Mouse (Mus musculus) gastrocnemius, postnatal 14 days (tissue): ENCODE data around the gene Gm20481. TPM values are rescaled to one million over a fixed set of nuclear protein-coding genes. Genes with fewer than 3 reads are reported as not detected.
"Not testable (repeated sequence)": the region's sequence is repeated elsewhere in the genome, so short reads cannot be mapped to it uniquely, and the experiment has no call there.

Experiments
- DNase-seq: peaks from one replicate; pipeline ENCODE4 v3.0.0; 2021; ENCODE audit warnings: mixed read lengths
- intact Hi-C: fragments of 180-260 bp; cut with DNase I; formaldehyde crosslinking; loops from one replicate; pipeline ENCODE4 v1.15.1; 2025; ENCODE audit warnings: low total_unique reads
- total RNA-seq, 2 experiments: library from RNA; stranded (reverse); gene quantifications; 2 replicates each; pipeline ENCODE4 v1.2.3; 2021

The Gm20481 gene
- total RNA-seq, 2 experiments from 2014 or later = not detected

GRCm38 (mm10) chr17:34970850-34971249 is 1.1 kb downstream of the Gm20481 start:
- intact Hi-C loops, DNase-seq: not testable (repeated sequence)

GRCm38 (mm10) chr17:34971694-34972068 is 2.0 kb downstream of the Gm20481 start:
- DNase-seq, intact Hi-C loops: not testable (repeated sequence)

- peak; percentile 82 for DNase-seq
- intact Hi-C loops = not testable (repeated sequence)
Measured at GRCm38 (mm10) chr17:34972069-34972749, 2.5 kb downstream of the Gm20481 start, which contains the start of the genes Hspa1a and Hspa1l. TSS of gene Hspa1a (minus strand) at chr17:34972156. TSS of gene Hspa1l (plus strand) at chr17:34972703.

GRCm38 (mm10) chr17:34975581-34976492 is 6.1 kb downstream of the Gm20481 start:
- no peak for DNase-seq
- intact Hi-C loops = no loop called here

GRCm38 (mm10) chr17:34977000-34977399 is 7.3 kb downstream of the Gm20481 start:
- intact Hi-C loops = no loop called here
- DNase-seq = no peak

- no peak for DNase-seq
- intact Hi-C loops = no loop called here
Measured at GRCm38 (mm10) chr17:34978239-34978638, 8.5 kb downstream of the Gm20481 start.

- intact Hi-C loops = loop anchor here (10.0 kb wide), 2 partner anchors 65 to 125 kb away; partner anchors contain the start of genes Nelfe, Skiv2l and Slc44a4
- DNase-seq = no peak
Measured at GRCm38 (mm10) chr17:34979631-34980030, 9.9 kb downstream of the Gm20481 start.

- no peak for DNase-seq
- intact Hi-C loops = loop anchor here (10.0 kb wide), 2 partner anchors 66 to 126 kb away; partner anchors contain the start of genes Nelfe, Skiv2l and Slc44a4
Measured at GRCm38 (mm10) chr17:34980655-34981054, 10.9 kb downstream of the Gm20481 start.

GRCm38 (mm10) chr17:34981690-34982180 is 12.0 kb downstream of the Gm20481 start, which contains the start of gene Lsm2:
TSS of gene Lsm2 (plus strand) at chr17:34981862.
- peak; percentile 91 for DNase-seq
- intact Hi-C loops = loop anchor here (10.0 kb wide), 2 partner anchors 67 to 127 kb away; partner anchors contain the start of genes Nelfe, Skiv2l and Slc44a4

GRCm38 (mm10) chr17:34982328-34982727 is 12.6 kb downstream of the Gm20481 start:
- intact Hi-C loops = loop anchor here (10.0 kb wide), 2 partner anchors 68 to 128 kb away; partner anchors contain the start of genes Nelfe, Skiv2l and Slc44a4
- DNase-seq = no peak

GRCm38 (mm10) chr17:34984218-34984617 is 14.5 kb downstream of the Gm20481 start:
- DNase-seq = no peak
- intact Hi-C loops = loop anchor here (10.0 kb wide), 2 partner anchors 69 to 129 kb away; partner anchors contain the start of genes Nelfe, Skiv2l and Slc44a4

- no peak for DNase-seq
- intact Hi-C loops = no loop called here
Measured at GRCm38 (mm10) chr17:34994751-34995150, 25.0 kb downstream of the Gm20481 start.

GRCm38 (mm10) chr17:34995192-34995591 is 25.5 kb downstream of the Gm20481 start:
- intact Hi-C loops, DNase-seq: not testable (repeated sequence)

GRCm38 (mm10) chr17:34995927-34996326 is 26.2 kb downstream of the Gm20481 start:
- DNase-seq, intact Hi-C loops: not testable (repeated sequence)

GRCm38 (mm10) chr17:34996411-34997141 is 26.9 kb downstream of the Gm20481 start:
- intact Hi-C loops = no loop called here
- no peak for DNase-seq

GRCm38 (mm10) chr17:34997142-34997483 is 27.4 kb downstream of the Gm20481 start:
- intact Hi-C loops = no loop called here
- DNase-seq = no peak

GRCm38 (mm10) chr17:34998526-34999430 is 29.1 kb downstream of the Gm20481 start:
- intact Hi-C loops = no loop called here

More at GRCm38 (mm10) chr17:34998526-34999430, 29.1 kb downstream of the Gm20481 start:
- DNase-seq = no peak
